Mouse (Mus musculus) Muller cell, postnatal 12 days (primary cell): ENCODE results near the gene Gm5615.

ENCODE experiments used
- DNase-seq: peaks from one replicate; pipeline ENCODE4 v3.0.0-alpha.2; 2015; ENCODE audit errors: inconsistent ontology term

Gene Gm5615

GRCm38 (mm10) chr9:36541863-36542262 is at the start of gene Gm5615:
Gene Gm5615, minus strand, starts transcription at chr9:36541963.
- DNase-seq: no peak

DNA sequence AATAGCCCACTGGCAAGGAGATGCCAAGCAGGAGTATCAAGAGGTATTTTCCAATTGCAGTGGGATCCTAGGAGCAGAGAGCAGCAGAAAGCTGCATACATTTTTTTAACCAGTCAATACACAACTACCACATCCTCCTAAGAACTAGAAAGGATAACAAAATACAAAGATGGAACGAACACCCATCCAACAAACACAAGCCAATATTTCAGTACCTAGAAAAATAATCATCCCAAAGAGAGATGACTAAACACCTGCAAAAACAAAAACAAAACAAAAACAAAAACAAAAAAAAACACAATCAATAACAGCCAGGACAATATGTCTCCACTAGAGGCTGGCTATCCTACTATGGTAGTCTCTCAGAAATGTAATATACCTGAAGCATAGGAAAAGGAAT is 40.8 kb upstream of the Gm5615 start, which contains the start of gene Gm17689:
Gm17689 (minus strand) TSS at position 101 of the 400 bp plus-strand sequence.
- DNase-seq: no peak

DNA sequence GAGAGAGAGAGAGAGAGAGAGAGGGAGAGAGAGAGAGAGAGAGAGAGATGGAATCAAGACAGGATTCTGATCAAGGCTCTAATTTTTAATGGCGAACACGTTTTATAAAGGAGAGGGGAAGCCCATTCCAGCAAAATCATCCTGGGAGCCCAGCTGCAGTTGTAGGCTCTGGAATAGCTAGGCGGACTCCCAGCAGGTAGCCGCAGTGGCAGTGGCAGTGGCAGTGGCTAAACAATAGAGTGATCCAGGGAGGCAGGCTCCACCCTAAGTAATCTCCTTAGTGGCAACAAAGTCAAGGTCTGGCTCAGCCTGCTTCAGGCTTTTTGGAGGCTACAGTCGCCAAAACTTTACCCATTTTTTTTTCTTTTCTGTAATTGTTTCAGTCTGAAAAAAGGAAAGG is 37.6 kb downstream of the Gm5615 start:
- no peak for DNase-seq

GRCm38 (mm10) chr9:36495824-36496223 is 45.9 kb downstream of the Gm5615 start:
- no peak for DNase-seq

DNA sequence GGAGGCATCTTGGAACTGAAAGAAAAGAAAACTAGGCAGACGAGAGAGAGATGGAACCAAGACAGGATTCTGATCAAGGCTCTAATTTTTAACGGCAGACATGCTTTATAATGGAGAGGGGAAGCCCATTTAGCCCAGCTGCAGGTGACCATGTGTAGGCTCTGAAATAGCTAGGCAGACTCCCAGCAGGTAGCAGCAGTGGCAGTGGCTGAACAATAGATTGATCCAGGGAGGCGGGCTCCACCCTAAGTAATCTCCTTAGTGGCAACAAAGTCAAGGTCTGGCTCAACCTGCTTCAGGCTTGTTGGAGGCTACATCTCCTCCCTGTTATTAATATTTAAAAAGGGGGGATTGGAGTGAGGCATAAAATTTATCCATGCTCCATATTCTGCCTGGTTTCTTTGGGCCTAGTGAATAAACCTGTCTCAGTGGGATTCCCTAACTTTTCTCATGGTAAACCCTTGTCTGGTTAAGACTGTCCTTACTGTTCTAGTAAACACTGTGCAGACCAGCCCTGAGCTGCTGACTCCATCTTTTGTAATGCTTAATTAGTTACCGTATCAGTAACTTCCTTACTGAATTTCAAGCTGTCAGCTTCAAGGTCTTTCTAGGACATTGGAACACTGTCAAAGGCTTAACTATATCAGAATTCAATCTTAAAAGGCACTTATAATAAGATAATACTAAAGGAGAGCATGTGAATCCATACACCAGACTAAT is 47.1 kb downstream of the Gm5615 start:
- DNase-seq: no peak
